Mouse (Mus musculus): ENCODE measurements around the gene Ccz1.
"Not testable (repeated sequence)": the region's sequence is repeated elsewhere in the genome, so short reads cannot be mapped to it uniquely, and the experiment has no call there.

Gene Ccz1

DNA sequence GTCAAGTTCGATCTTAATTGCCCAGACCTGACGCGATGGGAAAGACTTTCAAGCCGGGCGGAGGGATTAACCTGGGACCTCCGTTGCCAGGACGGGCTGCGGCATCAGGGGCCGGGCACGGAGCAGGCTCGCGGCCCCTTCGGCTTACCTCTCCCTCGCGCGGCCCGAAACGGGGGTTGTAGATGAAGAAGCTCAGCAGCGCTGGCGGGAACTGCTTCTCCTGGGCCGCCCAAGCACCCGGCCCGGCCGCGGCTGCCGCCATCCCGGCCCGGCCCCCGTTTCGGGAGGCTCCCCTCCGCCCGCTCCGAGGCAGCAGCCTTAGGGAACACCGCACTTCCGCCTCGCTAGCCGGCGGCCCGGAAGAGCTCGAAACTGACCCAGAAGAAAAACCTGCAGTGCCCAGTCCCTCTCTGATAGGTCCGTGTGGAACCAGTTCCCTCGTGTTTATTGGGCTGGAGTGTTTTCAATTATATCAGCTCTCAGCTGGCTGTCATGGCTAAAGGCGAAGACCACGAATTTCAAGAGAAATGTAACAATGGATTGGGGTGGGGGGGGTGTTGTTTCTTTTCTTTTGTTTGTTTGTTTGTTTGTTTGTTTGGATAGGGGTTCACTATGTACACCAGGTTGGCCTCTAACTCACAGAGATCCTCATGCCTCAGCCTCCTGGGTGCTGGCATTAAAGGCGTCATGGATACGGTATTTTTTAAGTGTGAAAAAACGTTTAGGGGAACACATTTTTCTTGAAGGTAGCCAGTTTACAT lies at the start of gene Ccz1:
Gene Ccz1, minus strand, starts transcription at position 327 of the 761 bp plus-strand sequence.
- peak; percentile 81 for DNase-seq

- DNase-seq: no peak
Measured at GRCm38 (mm10) chr5:144064093-144064492, 49.4 kb upstream of the Ccz1 start.

- DNase-seq: no peak
Measured at GRCm38 (mm10) chr5:144054340-144054739, 39.7 kb upstream of the Ccz1 start.

GRCm38 (mm10) chr5:144053450-144053849 lies 38.8 kb upstream of the Ccz1 start:
- no peak for DNase-seq

DNA sequence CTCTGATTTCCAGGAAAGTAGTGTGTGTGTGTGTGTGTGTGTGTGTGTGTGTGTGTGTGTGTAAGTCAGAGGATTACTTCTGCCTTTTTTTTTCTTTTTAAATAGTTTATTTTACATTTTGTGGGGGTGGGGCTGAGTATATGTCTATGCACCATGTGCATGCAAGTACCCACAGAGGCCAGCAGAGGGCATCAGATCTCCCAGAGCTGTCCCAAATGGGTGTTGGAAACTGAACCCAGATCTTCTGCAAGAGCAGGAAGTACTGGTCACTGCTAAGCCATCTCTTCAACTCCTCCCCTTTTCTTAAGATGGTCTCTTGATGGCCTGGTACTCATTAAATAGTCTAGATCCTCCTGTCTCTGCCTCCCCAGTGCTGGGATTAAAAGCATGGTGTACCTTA lies 36.6 kb upstream of the Ccz1 start:
- DNase-seq: peak; percentile 38

DNA sequence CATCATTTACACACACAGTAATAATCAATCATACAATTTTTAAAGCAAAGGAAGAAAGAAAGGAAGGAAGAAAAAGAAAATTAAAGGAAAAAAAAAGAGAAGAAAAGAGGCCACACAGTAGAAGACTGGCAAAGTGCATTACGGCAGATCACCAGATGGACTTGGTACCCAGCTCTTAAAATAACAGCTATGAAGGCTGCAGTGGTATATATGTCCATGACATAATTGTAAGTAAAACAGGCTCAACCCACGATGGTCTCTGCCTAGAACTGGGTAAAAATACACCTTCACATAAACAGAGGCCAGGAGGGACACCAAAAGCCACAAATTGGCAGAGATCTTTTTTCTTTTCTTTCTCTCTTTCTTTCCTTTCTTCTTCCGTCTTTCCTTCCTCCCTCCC lies 35.2 kb upstream of the Ccz1 start:
- DNase-seq: no peak

DNA sequence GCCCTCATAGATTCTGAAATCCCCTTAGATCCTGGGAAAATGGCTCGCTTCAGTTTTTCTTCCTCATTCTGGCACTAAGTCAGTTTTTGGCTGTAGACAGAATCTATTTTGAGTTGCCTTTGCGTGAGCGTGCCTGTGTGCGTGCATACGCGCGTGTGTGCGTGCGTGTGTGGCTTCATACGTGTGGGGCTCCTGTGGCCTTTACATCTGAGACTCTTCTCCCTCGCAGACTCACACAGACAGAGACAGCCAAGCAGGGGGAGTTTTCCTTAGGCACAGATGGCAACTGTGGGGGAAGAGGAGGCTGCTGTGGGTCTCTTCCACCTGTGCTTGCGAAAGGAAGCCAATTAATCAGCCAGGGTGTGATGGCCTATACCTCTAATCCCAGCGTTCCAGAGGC lies 32.6 kb upstream of the Ccz1 start:
- no peak for DNase-seq

DNA sequence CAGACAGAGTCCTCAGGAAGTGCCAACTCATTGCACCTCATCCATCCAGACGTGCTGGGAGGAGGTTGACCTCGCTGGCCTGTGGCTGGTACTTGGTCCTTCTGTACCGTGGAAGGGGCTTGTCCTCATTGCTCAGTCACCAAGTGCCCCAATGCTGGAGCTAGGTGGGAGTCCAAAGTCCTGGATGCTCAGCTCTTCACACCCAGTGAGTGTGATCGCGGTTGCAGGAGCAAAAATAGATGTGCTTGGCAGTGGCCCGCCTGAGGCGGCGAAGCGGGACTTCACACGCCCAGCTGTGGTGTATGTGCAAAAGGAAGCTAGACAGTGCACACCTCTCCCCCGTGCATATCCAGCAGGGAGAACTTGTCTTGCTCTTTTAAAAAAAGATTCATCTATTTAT lies 28.5 kb upstream of the Ccz1 start:
- no peak for DNase-seq

- peak; percentile 87 for DNase-seq
Measured at GRCm38 (mm10) chr5:144040720-144041364, 26.2 kb upstream of the Ccz1 start.

- no peak for DNase-seq
Measured at GRCm38 (mm10) chr5:144039886-144040285, 25.2 kb upstream of the Ccz1 start.

GRCm38 (mm10) chr5:144039156-144039675 lies 24.5 kb upstream of the Ccz1 start:
- no peak for DNase-seq

- DNase-seq: no peak
Measured at GRCm38 (mm10) chr5:144036952-144037351, 22.3 kb upstream of the Ccz1 start.

GRCm38 (mm10) chr5:144034567-144034966 lies 19.9 kb upstream of the Ccz1 start:
- no peak for DNase-seq

- no peak for DNase-seq
Measured at GRCm38 (mm10) chr5:144032491-144032890, 17.8 kb upstream of the Ccz1 start.

- no peak for DNase-seq
Measured at GRCm38 (mm10) chr5:144026620-144027263, 12.1 kb upstream of the Ccz1 start, which contains the start of gene Ocm. TSS of gene Ocm (minus strand) at chr5:144026670.

DNA sequence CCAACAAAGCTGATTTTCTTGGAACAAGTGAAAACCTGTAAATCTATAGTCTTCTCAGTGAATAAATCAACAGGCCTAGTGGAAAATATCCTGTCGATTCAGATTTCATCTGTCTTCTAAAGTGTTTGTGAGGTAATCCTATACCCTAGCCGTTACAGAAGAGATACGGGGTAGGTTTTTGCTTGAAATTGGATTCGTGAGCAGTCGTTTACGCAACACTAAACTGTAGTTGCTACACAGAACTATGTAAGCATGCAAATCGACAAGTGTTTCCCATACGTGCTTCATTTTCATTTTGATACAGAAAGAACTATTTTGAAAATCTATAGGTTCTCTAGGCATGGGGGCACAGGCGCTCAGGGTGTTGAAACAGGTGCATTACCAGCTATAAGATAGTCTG lies 1.2 kb upstream of the Ccz1 start:
- DNase-seq: no peak

- DNase-seq: no peak
Measured at GRCm38 (mm10) chr5:144015312-144015650, 604 bp upstream of the Ccz1 start.

- not testable (repeated sequence) for DNase-seq
Measured at GRCm38 (mm10) chr5:144013366-144014134, 1.1 kb downstream of the Ccz1 start.

- no peak for DNase-seq
Measured at GRCm38 (mm10) chr5:144002461-144003192, 12.1 kb downstream of the Ccz1 start.

GRCm38 (mm10) chr5:143999409-143999808 lies 15.3 kb downstream of the Ccz1 start:
- DNase-seq: peak; percentile 28

DNA sequence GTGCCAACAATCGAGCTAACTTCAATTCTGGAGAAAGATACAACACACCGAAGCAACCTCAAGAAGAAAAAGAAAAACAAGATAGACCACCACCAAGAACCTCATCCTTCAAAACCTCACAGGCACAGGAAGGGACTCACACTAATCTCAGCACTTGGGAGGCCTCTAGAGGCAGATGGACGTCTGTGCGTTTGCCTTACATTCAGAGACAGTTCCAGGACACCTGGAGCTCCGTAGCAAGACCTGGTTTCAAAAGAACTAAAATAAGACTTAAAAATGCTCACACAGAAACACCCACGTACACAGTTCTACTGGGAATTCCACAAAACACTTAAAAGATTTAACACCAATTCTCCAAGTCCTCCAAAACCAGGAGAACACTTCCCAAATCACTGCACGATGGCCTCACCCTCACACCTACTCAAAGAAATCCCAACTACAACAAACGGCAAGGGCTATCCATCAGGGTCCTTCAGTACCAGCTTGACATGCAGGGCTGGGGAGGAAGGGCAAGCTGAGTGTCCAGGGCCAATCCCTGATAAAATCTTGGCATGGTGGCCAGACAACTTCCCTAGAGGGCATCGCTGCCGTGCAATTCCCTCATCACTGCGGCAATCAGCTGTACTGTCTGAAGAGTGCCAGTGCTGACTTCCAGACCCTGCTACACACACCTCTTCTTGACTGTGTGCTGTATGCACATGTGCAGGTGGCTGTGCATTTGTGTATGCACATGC lies 19.9 kb downstream of the Ccz1 start:
- DNase-seq: no peak

- no peak for DNase-seq
Measured at GRCm38 (mm10) chr5:143993849-143994248, 20.8 kb downstream of the Ccz1 start.
